Mouse (Mus musculus) kidney, embryonic 14.5 days (tissue): ENCODE results near the gene Trim24. TPM values are rescaled to one million over a fixed set of nuclear protein-coding genes. Genes with fewer than 3 reads are reported as not detected.

Experiments used
- ATAC-seq: fragments of 200-750 bp; cut with Nextera tagmentation; 2 replicates; pipeline ENCODE4 v1.8.0; 2017; ENCODE audit warnings: moderate number of reproducible peaks, mild to moderate bottlenecking, moderate TSS enrichment, moderate library complexity; ENCODE audit not compliant: low FRiP score, low TSS enrichment
- H3K27ac ChIP-seq: fragments of 300-500 bp; sonication (generic); 2 replicates; pipeline ENCODE4 v1.5.1; 2014; ENCODE audit warnings: low read depth, mild to moderate bottlenecking, low read length, moderate library complexity, mixed read lengths
- H3K27me3 ChIP-seq: fragments of 300-500 bp; sonication (generic); 2 replicates; pipeline ENCODE4 v1.6.1; 2014; ENCODE audit warnings: mild to moderate bottlenecking, low read length; ENCODE audit not compliant: control insufficient read depth, insufficient read depth
- H3K36me3 ChIP-seq: fragments of 300-500 bp; sonication (generic); 2 replicates; pipeline ENCODE4 v1.6.1; 2014; ENCODE audit warnings: low read length, mixed read lengths; ENCODE audit not compliant: control insufficient read depth, insufficient read depth
- H3K4me1 ChIP-seq: fragments of 300-500 bp; sonication (generic); 2 replicates; pipeline ENCODE4 v1.6.1; 2014; ENCODE audit warnings: low read length, mixed read lengths; ENCODE audit not compliant: control insufficient read depth, insufficient read depth
- H3K4me2 ChIP-seq: fragments of 300-500 bp; sonication (generic); replicated peaks from 2 replicates; pipeline ENCODE4 v1.6.1; 2014; ENCODE audit warnings: low read depth, mild to moderate bottlenecking, low read length
- H3K4me3 ChIP-seq: fragments of 300-500 bp; sonication (generic); 2 replicates; pipeline ENCODE4 v1.5.1; 2014; ENCODE audit warnings: mild to moderate bottlenecking, low read length
- H3K9ac ChIP-seq: fragments of 300-500 bp; sonication (generic); 2 replicates; pipeline ENCODE4 v1.6.1; 2014; ENCODE audit warnings: low read depth, mild to moderate bottlenecking, low read length, moderate library complexity
- H3K9me3 ChIP-seq: fragments of 300-500 bp; sonication (generic); 2 replicates; pipeline ENCODE4 v1.6.1; 2016; ENCODE audit warnings: low read length; ENCODE audit not compliant: control insufficient read depth
- WGBS: fragments of 180-500 bp; shearing (Covaris S2); extraction: QIAGEN DNeasy Blood & Tissue Kit; methylation state at CpG from one replicate; pipeline ENCODE4 v1.1.7; 2014; 5-methylcytosine and 5-hydroxymethylcytosine counted together
- polyA plus RNA-seq: library from polyadenylated mRNA; unstranded; fragments of >200 nt; fragmentation: Nextera tagmentation; extraction: Ambion mirVana; gene quantifications from 2 replicates; pipeline ENCODE4 v1.2.1, GENCODE M21; 2014

The Trim24 gene
- polyA plus RNA-seq, 1 experiment from 2014 or later, result 34.2 TPM

DNA sequence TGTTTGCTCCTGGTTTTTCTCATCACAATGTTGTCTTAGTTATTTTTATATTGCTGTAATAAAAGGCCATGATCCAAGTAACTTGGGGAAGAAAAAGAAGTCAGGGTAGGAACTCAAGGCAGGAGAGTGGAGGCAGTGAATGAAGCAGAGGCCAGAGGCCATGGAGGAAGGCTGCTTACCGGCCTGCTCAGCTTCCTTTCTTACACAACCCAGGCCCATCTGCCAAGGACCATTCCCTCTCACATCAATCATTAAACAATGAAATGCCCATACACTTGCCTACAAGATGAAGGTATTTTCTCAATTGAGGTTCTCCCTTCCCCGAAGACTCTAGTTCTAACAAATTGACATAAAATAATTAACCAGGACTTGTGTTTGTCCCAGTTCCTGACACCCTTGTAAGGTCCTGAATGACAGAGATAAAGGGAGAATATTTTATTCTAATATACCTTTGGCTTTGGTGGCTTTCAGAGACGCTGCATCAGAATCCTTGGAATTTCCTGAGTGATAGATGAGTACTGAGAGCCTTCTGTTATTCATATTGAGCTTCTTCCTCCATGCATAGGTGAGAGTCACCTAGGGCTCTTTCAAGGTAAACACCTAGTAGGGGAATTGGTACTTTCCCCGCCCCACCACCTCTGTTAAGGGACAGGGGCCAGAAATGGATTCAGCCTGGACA, 13.3 kb upstream of the Trim24 start:
- Histone ChIP-seq H3K27me3 (no peaks in the 10 kb centered on the region), H3K27ac (no peak overlapping the region), H3K36me3 (no peaks in the 10 kb centered on the region), H3K4me3 (no peak overlapping the region), H3K4me2 (no peak overlapping the region), H3K4me1 (no peaks in the 10 kb centered on the region), H3K9me3 (no peaks in the 10 kb centered on the region), H3K9ac (no peak overlapping the region)
- 65% methylated on average over 4 of the region's 4 CpGs for WGBS
- ATAC-seq, result no peak

GRCm38 (mm10) chr6:37858126-37858525, 12.5 kb upstream of the Trim24 start:
- Histone ChIP-seq H3K36me3 (no peaks in the 10 kb centered on the region), H3K4me3 (no peak overlapping the region), H3K9me3 (no peaks in the 10 kb centered on the region), H3K4me1 (no peaks in the 10 kb centered on the region), H3K9ac (no peak overlapping the region), H3K27me3 (no peaks in the 10 kb centered on the region), H3K4me2 (no peak overlapping the region), H3K27ac (no peak overlapping the region)
- no peak for ATAC-seq
- 80% methylated on average over 4 of the region's 4 CpGs for WGBS

GRCm38 (mm10) chr6:37862893-37863292, 7.7 kb upstream of the Trim24 start:
- Histone ChIP-seq H3K9ac (no peak overlapping the region), H3K4me1 (no peaks in the 10 kb centered on the region), H3K27ac (no peak overlapping the region), H3K9me3 (no peaks in the 10 kb centered on the region), H3K4me2 (no peak overlapping the region), H3K36me3 (no peaks in the 10 kb centered on the region), H3K4me3 (no peak overlapping the region), H3K27me3 (no peaks in the 10 kb centered on the region)
- 88% methylated on average over 7 of the region's 7 CpGs for WGBS
- ATAC-seq, result no peak

DNA sequence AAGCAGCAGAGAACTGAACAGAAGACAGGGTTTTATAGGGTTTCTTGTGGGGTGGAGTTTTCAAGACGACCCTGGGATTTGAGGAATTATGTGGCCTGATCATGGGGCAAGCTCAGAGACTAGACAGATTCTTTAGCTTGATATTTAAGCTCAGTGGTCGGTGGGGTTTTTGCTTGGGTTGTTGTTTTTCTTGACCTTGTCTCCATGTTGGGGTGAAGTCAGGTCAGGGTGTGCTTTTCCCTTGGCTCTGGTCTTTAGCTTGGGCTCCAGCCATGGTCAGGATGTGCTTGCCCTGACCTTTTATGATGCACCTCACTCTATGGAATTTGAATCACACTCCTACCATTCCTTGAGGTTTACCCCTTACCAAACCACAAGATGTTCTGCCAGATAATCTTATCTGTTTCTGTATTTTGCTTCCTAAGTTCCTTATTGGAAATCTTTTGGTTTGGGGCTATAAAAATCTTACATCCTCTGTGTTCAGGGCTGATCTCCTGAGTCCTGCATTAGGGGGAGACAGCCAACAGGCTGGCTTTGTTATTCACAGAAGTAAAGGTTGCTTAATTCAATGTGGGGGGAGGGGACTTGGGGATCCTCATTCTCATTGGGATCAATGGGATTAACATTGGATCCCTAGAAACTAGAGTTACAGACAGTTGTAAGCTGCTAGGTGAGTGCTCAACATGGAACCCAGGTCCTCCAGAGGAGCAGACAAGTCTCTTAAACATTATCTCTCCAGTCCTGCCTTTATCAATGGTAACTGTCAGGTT, 6.5 kb upstream of the Trim24 start:
- H3K36me3 ChIP-seq, result no peaks in the 10 kb centered on the region
- 77% methylated on average over 2 of the region's 2 CpGs for WGBS

GRCm38 (mm10) chr6:37871137-37871851, 683 bp downstream of the Trim24 start:
- H3K9ac ChIP-seq, result peak overlapping the region; percentile 98
- H3K36me3 ChIP-seq, result peaks cover 2% of the 10 kb centered on the region; the same call in 1 of the 2 replicates
- H3K27me3 ChIP-seq, result no peaks in the 10 kb centered on the region
- H3K4me3 ChIP-seq, result peak overlapping the region; percentile 93
- peak overlapping the region; percentile 46 for H3K4me2 ChIP-seq
- peak; percentile 58 for ATAC-seq
- under 1% methylated on average over 60 of the region's 70 CpGs for WGBS
- H3K4me1 ChIP-seq, result 0 out of 2 replicates have a peak, but pooled peaks cover 3% of the 10 kb centered on the region
- peak overlapping the region; percentile 99 for H3K27ac ChIP-seq
- peaks cover 37% of the 10 kb centered on the region for H3K9me3 ChIP-seq

More for the DNA sequence above, 6.5 kb upstream of the Trim24 start:
- Histone ChIP-seq H3K27ac (no peak overlapping the region), H3K4me1 (no peaks in the 10 kb centered on the region), H3K4me2 (no peak overlapping the region), H3K27me3 (no peaks in the 10 kb centered on the region), H3K9ac (no peak overlapping the region), H3K9me3 (no peaks in the 10 kb centered on the region), H3K4me3 (no peak overlapping the region)
- ATAC-seq, result no peak

GRCm38 (mm10) chr6:37872861-37873260, 2.2 kb downstream of the Trim24 start:
- WGBS, result 97% methylated on average over 1 of the region's 1 CpGs
- H3K9me3 ChIP-seq, result peaks cover 51% of the 10 kb centered on the region

GRCm38 (mm10) chr6:37873731-37874130, 3.1 kb downstream of the Trim24 start:
- Histone ChIP-seq H3K4me1 (0 out of 2 replicates have a peak, but pooled peaks cover 3% of the 10 kb centered on the region), H3K9ac (no peak overlapping the region), H3K36me3 (peaks cover 14% of the 10 kb centered on the region), H3K27me3 (no peaks in the 10 kb centered on the region), H3K27ac (no peak overlapping the region), H3K4me2 (no peak overlapping the region), H3K4me3 (no peak overlapping the region), H3K9me3 (peaks cover 55% of the 10 kb centered on the region)
- no peak for ATAC-seq

More at GRCm38 (mm10) chr6:37872861-37873260, 2.2 kb downstream of the Trim24 start:
- Histone ChIP-seq H3K27ac (no peak overlapping the region), H3K27me3 (no peaks in the 10 kb centered on the region), H3K36me3 (peaks cover 14% of the 10 kb centered on the region), H3K4me2 (no peak overlapping the region), H3K9ac (no peak overlapping the region), H3K4me3 (peak overlapping the region; percentile 93; the same call in 1 of the 2 replicates), H3K4me1 (0 out of 2 replicates have a peak, but pooled peaks cover 3% of the 10 kb centered on the region)
- no peak for ATAC-seq

GRCm38 (mm10) chr6:37878206-37878605, 7.6 kb downstream of the Trim24 start:
- Histone ChIP-seq H3K9me3 (peaks cover 69% of the 10 kb centered on the region), H3K4me1 (no peaks in the 10 kb centered on the region), H3K27me3 (no peaks in the 10 kb centered on the region), H3K27ac (no peak overlapping the region), H3K4me2 (no peak overlapping the region), H3K4me3 (no peak overlapping the region), H3K36me3 (peaks cover 21% of the 10 kb centered on the region), H3K9ac (no peak overlapping the region)
- ATAC-seq, result no peak
- 95% methylated on average over 1 of the region's 1 CpGs for WGBS
